Mouse (Mus musculus) C2C12 (cell line): ENCODE data around the gene Kctd4. TPM values are rescaled to one million over a fixed set of nuclear protein-coding genes. Genes with fewer than 3 reads are reported as not detected.

Experiments used
- H3K27me3 ChIP-seq: one replicate; pipeline ENCODE4 v1.6.1; 2011; ENCODE audit not compliant: control insufficient read depth, insufficient read depth, insufficient read length
- H3K36me3 ChIP-seq: one replicate; pipeline ENCODE4 v1.6.1; 2011; ENCODE audit not compliant: control insufficient read depth, insufficient read depth
- H3K4me3 ChIP-seq: one replicate; pipeline ENCODE4 v1.5.1; 2011; ENCODE audit warnings: mild to moderate bottlenecking, control low read depth; ENCODE audit not compliant: poor library complexity, insufficient read depth, severe bottlenecking
- H3K79me2 ChIP-seq: one replicate; pipeline ENCODE4 v1.6.1; 2011; ENCODE audit not compliant: control insufficient read depth, insufficient read depth
- H3K79me3 ChIP-seq: one replicate; pipeline ENCODE4 v1.6.1; 2011; ENCODE audit warnings: low read depth, control low read depth
- H3ac ChIP-seq: one replicate; pipeline ENCODE3; 2011; ENCODE audit warnings: low read depth; ENCODE audit not compliant: control insufficient read depth, insufficient read length
- CEBPB ChIP-seq: IDR thresholded peaks from one replicate; pipeline ENCODE4 v1.6.1; 2011; ENCODE audit warnings: low read depth, mild to moderate bottlenecking, control low read depth, moderate library complexity
- CTCF ChIP-seq: IDR thresholded peaks from one replicate; pipeline ENCODE4 v1.5.1; 2011; ENCODE audit not compliant: control insufficient read depth, insufficient read depth, insufficient read length
- FOSL1 ChIP-seq: IDR thresholded peaks from one replicate; pipeline ENCODE4 v1.8.0; 2011; ENCODE audit warnings: mild to moderate bottlenecking, low read length; ENCODE audit not compliant: poor library complexity, insufficient read depth, severe bottlenecking
- MAX ChIP-seq: IDR thresholded peaks from one replicate; pipeline ENCODE4 v1.6.1; 2011; ENCODE audit warnings: mild to moderate bottlenecking, control low read depth
- MYOD1 ChIP-seq: IDR thresholded peaks from one replicate; pipeline ENCODE4 v1.6.1; 2011; ENCODE audit warnings: low read depth; ENCODE audit not compliant: control insufficient read depth, insufficient read length
- MYOG ChIP-seq: IDR thresholded peaks from one replicate; pipeline ENCODE4 v1.6.1; 2011; ENCODE audit not compliant: control insufficient read depth, insufficient read length; ENCODE audit errors: extremely low read depth
- USF1 ChIP-seq: IDR thresholded peaks from one replicate; pipeline ENCODE4 v1.6.1; 2011; ENCODE audit warnings: low read depth, mild to moderate bottlenecking, control low read depth, moderate library complexity
- polyA plus RNA-seq: library from polyadenylated mRNA; unstranded; fragments of >200 nt; fragmentation: generic; extraction: Trizol; gene quantifications from one replicate; pipeline ENCODE4 v1.2.1, GENCODE M21; 2012; ENCODE audit warnings: missing spikeins

The Kctd4 gene
- polyA plus RNA-seq, 1 experiment: not detected

- H3K79me2 ChIP-seq: peaks cover 77% of the 10 kb centered on the region
- H3ac ChIP-seq: no peak overlapping the region
- TF ChIP-seq CTCF: no peak
- no peak for TF ChIP-seq MYOD1
- TF ChIP-seq USF1: no peak
- TF ChIP-seq CEBPB: no peak
- no peak for TF ChIP-seq MYOG
- no peak for TF ChIP-seq FOSL1
- no peak for TF ChIP-seq MAX
- no peak overlapping the region for H3K4me3 ChIP-seq
- no peaks in the 10 kb centered on the region for H3K27me3 ChIP-seq
- H3K79me3 ChIP-seq: peaks cover 12% of the 10 kb centered on the region
- peaks cover 4% of the 10 kb centered on the region for H3K36me3 ChIP-seq
Measured at GRCm38 (mm10) chr14:75962250-75962649, 7.4 kb downstream of the Kctd4 start.

GRCm38 (mm10) chr14:75963215-75963614 is 8.4 kb downstream of the Kctd4 start:
- TF ChIP-seq MYOD1 (no peak), CEBPB (no peak), MAX (no peak), MYOG (no peak), FOSL1 (no peak), USF1 (no peak), CTCF (no peak)
- H3K79me2 ChIP-seq: peaks cover 76% of the 10 kb centered on the region
- no peak overlapping the region for H3ac ChIP-seq
- H3K36me3 ChIP-seq: peaks cover 4% of the 10 kb centered on the region
- no peak overlapping the region for H3K4me3 ChIP-seq
- H3K79me3 ChIP-seq: peaks cover 12% of the 10 kb centered on the region
- H3K27me3 ChIP-seq: no peaks in the 10 kb centered on the region

- H3K79me2 ChIP-seq: peaks cover 70% of the 10 kb centered on the region
- no peak for TF ChIP-seq USF1
- no peak for TF ChIP-seq FOSL1
- TF ChIP-seq CEBPB: no peak
- no peak for TF ChIP-seq MAX
- TF ChIP-seq CTCF: no peak
- no peak for TF ChIP-seq MYOD1
- no peak for TF ChIP-seq MYOG
- H3K27me3 ChIP-seq: no peaks in the 10 kb centered on the region
- H3K4me3 ChIP-seq: no peak overlapping the region
- H3ac ChIP-seq: no peak overlapping the region
- peaks cover 12% of the 10 kb centered on the region for H3K79me3 ChIP-seq
- H3K36me3 ChIP-seq: peaks cover 4% of the 10 kb centered on the region
Measured at GRCm38 (mm10) chr14:75964000-75964399, 9.2 kb downstream of the Kctd4 start.

- TF ChIP-seq MYOG: no peak
- no peak for TF ChIP-seq CTCF
- no peak for TF ChIP-seq CEBPB
- TF ChIP-seq FOSL1: no peak
- no peak for TF ChIP-seq MAX
- TF ChIP-seq MYOD1: no peak
- no peak for TF ChIP-seq USF1
- no peak overlapping the region for H3ac ChIP-seq
- no peak overlapping the region for H3K4me3 ChIP-seq
- peaks cover 11% of the 10 kb centered on the region for H3K79me3 ChIP-seq
- H3K36me3 ChIP-seq: peaks cover 4% of the 10 kb centered on the region
- no peaks in the 10 kb centered on the region for H3K27me3 ChIP-seq
- peaks cover 66% of the 10 kb centered on the region for H3K79me2 ChIP-seq
Measured at GRCm38 (mm10) chr14:75964433-75964832, 9.6 kb downstream of the Kctd4 start.

GRCm38 (mm10) chr14:75967291-75967690 is 12.5 kb downstream of the Kctd4 start:
- Histone ChIP-seq H3K27me3 (no peaks in the 10 kb centered on the region), H3ac (no peak overlapping the region), H3K36me3 (no peaks in the 10 kb centered on the region), H3K4me3 (no peak overlapping the region), H3K79me2 (peaks cover 49% of the 10 kb centered on the region), H3K79me3 (peaks cover 9% of the 10 kb centered on the region)
- no peak for TF ChIP-seq CTCF
- no peak for TF ChIP-seq MYOD1
- no peak for TF ChIP-seq USF1
- no peak for TF ChIP-seq MYOG

GRCm38 (mm10) chr14:75976107-75976506 is 21.3 kb downstream of the Kctd4 start:
- no peak overlapping the region for H3ac ChIP-seq
- no peak for TF ChIP-seq MYOD1
- TF ChIP-seq MYOG: no peak
- TF ChIP-seq CTCF: no peak
- no peak for TF ChIP-seq CEBPB
- TF ChIP-seq FOSL1: no peak
- no peak for TF ChIP-seq USF1
- no peak for TF ChIP-seq MAX
- peaks cover 12% of the 10 kb centered on the region for H3K36me3 ChIP-seq
- H3K79me3 ChIP-seq: peaks cover 17% of the 10 kb centered on the region
- H3K79me2 ChIP-seq: peaks cover 59% of the 10 kb centered on the region
- no peak overlapping the region for H3K4me3 ChIP-seq
- no peaks in the 10 kb centered on the region for H3K27me3 ChIP-seq
